Mouse (Mus musculus) lung, embryonic 14.5 days (tissue): ENCODE data around the gene Tnfaip8l2. TPM values are rescaled to one million over a fixed set of nuclear protein-coding genes. Genes with fewer than 3 reads are reported as not detected.
"Not testable (repeated sequence)": the region's sequence is repeated elsewhere in the genome, so short reads cannot be mapped to it uniquely, and the experiment has no call there.

Experiments used
- ATAC-seq: fragments of 200-750 bp; cut with Nextera tagmentation; 2 replicates; pipeline ENCODE4 v1.8.0; 2017; ENCODE audit warnings: mild to moderate bottlenecking, moderate TSS enrichment, moderate library complexity; ENCODE audit not compliant: insufficient read depth
- DNase-seq: peaks from one replicate; pipeline ENCODE4 v3.0.0-alpha.2; 2015
- H3K27ac ChIP-seq: fragments of 300-500 bp; sonication (generic); 2 replicates; pipeline ENCODE4 v1.5.1; 2014; ENCODE audit warnings: low read depth, mild to moderate bottlenecking, moderate library complexity
- H3K27me3 ChIP-seq: fragments of 300-500 bp; sonication (generic); 2 replicates; pipeline ENCODE4 v1.6.1; 2014; ENCODE audit warnings: low read length, control low read depth; ENCODE audit not compliant: insufficient read depth
- H3K36me3 ChIP-seq: fragments of 300-500 bp; sonication (generic); 2 replicates; pipeline ENCODE4 v1.6.1; 2014; ENCODE audit warnings: control low read depth; ENCODE audit not compliant: insufficient read depth
- H3K4me1 ChIP-seq: fragments of 300-500 bp; sonication (generic); 2 replicates; pipeline ENCODE4 v1.6.1; 2014; ENCODE audit warnings: antibody characterized with exemption, control low read depth; ENCODE audit not compliant: insufficient read depth
- H3K4me2 ChIP-seq: fragments of 300-500 bp; sonication (generic); 2 replicates; pipeline ENCODE4 v1.6.1; 2014; ENCODE audit warnings: mild to moderate bottlenecking
- H3K4me3 ChIP-seq: fragments of 300-500 bp; sonication (generic); 2 replicates; pipeline ENCODE4 v1.5.1; 2014; ENCODE audit warnings: low read depth, low read length
- H3K9ac ChIP-seq: fragments of 300-500 bp; sonication (generic); 2 replicates; pipeline ENCODE4 v1.6.1; 2014
- H3K9me3 ChIP-seq: fragments of 300-500 bp; sonication (generic); 2 replicates; pipeline ENCODE4 v1.6.1; 2016; ENCODE audit warnings: low read depth, low read length, control low read depth
- CTCF ChIP-seq: IDR thresholded peaks from 2 replicates; pipeline ENCODE4 v1.5.1; 2016; ENCODE audit warnings: antibody characterized with exemption, low read depth
- WGBS: fragments of 180-500 bp; shearing (Covaris S2); extraction: QIAGEN DNeasy Blood & Tissue Kit; methylation state at CpG from one replicate; pipeline ENCODE4 v1.1.7; 2014; 5-methylcytosine and 5-hydroxymethylcytosine counted together
- polyA plus RNA-seq: library from polyadenylated mRNA; unstranded; fragments of >200 nt; fragmentation: Nextera tagmentation; extraction: Ambion mirVana; gene quantifications from 2 replicates; pipeline ENCODE4 v1.2.1, GENCODE M21; 2014

Gene Tnfaip8l2
- polyA plus RNA-seq, 1 experiment from 2014 or later = 3.2 TPM

- no peak overlapping the region for H3K27ac ChIP-seq
- H3K4me1 ChIP-seq = no peaks in the 10 kb centered on the region
- no peaks in the 10 kb centered on the region for H3K27me3 ChIP-seq
- no peak overlapping the region for H3K9ac ChIP-seq
- no peak overlapping the region for H3K4me3 ChIP-seq
- DNase-seq = no peak
- 93% methylated on average over 2 of the region's 2 CpGs for WGBS
- no peak for ATAC-seq
- no peak for TF ChIP-seq CTCF
- no peak overlapping the region for H3K4me2 ChIP-seq
- H3K9me3 ChIP-seq = no peaks in the 10 kb centered on the region
- peaks cover 80% of the 10 kb centered on the region for H3K36me3 ChIP-seq
Observed at GRCm38 (mm10) chr3:95117751-95118150, 24.4 kb downstream of the Tnfaip8l2 start.

- DNase-seq (no peak), ATAC-seq (no peak)
- Histone ChIP-seq H3K9ac (no peak overlapping the region), H3K9me3 (no peaks in the 10 kb centered on the region), H3K4me2 (peak overlapping the region; percentile 60), H3K27ac (no peak overlapping the region), H3K27me3 (no peaks in the 10 kb centered on the region), H3K4me1 (peaks cover 7% of the 10 kb centered on the region; the same call in 1 of the 2 replicates), H3K36me3 (peaks cover 30% of the 10 kb centered on the region), H3K4me3 (peak overlapping the region; percentile 75; the same call in 1 of the 2 replicates)
- WGBS = 96% methylated on average over 1 of the region's 1 CpGs
- TF ChIP-seq CTCF = no peak
Observed at GRCm38 (mm10) chr3:95112760-95113159, 29.4 kb downstream of the Tnfaip8l2 start.

GRCm38 (mm10) chr3:95110911-95111726, 31.0 kb downstream of the Tnfaip8l2 start, which contains the start of gene Vps72:
Gene Vps72, plus strand, starts transcription at chr3:95111022.
- H3K27ac ChIP-seq = peak within 1 kb of the TSS; percentile 98
- under 1% methylated on average over 54 of the region's 54 CpGs for WGBS
- H3K4me1 ChIP-seq = peaks cover 7% of the 10 kb centered on the region; the same call in 1 of the 2 replicates
- no peaks in the 10 kb centered on the region for H3K27me3 ChIP-seq
- H3K4me2 ChIP-seq = peak within 1 kb of the TSS; percentile 60
- H3K4me3 ChIP-seq = peak within 1 kb of the TSS; percentile 75
- peak; percentile 96 for DNase-seq
- peaks cover 17% of the 10 kb centered on the region for H3K36me3 ChIP-seq
- TF ChIP-seq CTCF = 0 out of 2 replicates have a peak, but pooled peaks have one; percentile 1
- H3K9me3 ChIP-seq = no peaks in the 10 kb centered on the region
- peak within 1 kb of the TSS; percentile 89 for H3K9ac ChIP-seq
- peak; percentile 73 for ATAC-seq

GRCm38 (mm10) chr3:95107898-95108297, 34.3 kb downstream of the Tnfaip8l2 start:
- peak; percentile 61 for DNase-seq
- H3K9ac ChIP-seq = no peak overlapping the region
- no peaks in the 10 kb centered on the region for H3K36me3 ChIP-seq
- no peak overlapping the region for H3K27ac ChIP-seq
- H3K4me2 ChIP-seq = no peak overlapping the region
- TF ChIP-seq CTCF = peak; percentile 27
- H3K4me1 ChIP-seq = peaks cover 7% of the 10 kb centered on the region; the same call in 1 of the 2 replicates
- no peaks in the 10 kb centered on the region for H3K27me3 ChIP-seq
- 60% methylated on average over 2 of the region's 2 CpGs for WGBS
- ATAC-seq = no peak
- H3K9me3 ChIP-seq = no peaks in the 10 kb centered on the region
- no peak overlapping the region for H3K4me3 ChIP-seq

GRCm38 (mm10) chr3:95107308-95107707, 34.9 kb downstream of the Tnfaip8l2 start:
- peak overlapping the region; percentile 74 for H3K4me3 ChIP-seq
- H3K4me1 ChIP-seq, H3K9me3 ChIP-seq, H3K36me3 ChIP-seq, H3K27ac ChIP-seq, H3K27me3 ChIP-seq, H3K9ac ChIP-seq, ATAC-seq, DNase-seq: not testable (repeated sequence)
- peak overlapping the region; percentile 65 for H3K4me2 ChIP-seq

- WGBS = under 1% methylated on average over 51 of the region's 51 CpGs
- peak within 1 kb of the TSS; percentile 80 for H3K27ac ChIP-seq
- peaks cover 2% of the 10 kb centered on the region; the same call in 1 of the 2 replicates for H3K36me3 ChIP-seq
- H3K9ac ChIP-seq = peak within 1 kb of the TSS; percentile 83
- no peaks in the 10 kb centered on the region for H3K9me3 ChIP-seq
- peak; percentile 99 for DNase-seq
- peak within 1 kb of the TSS; percentile 79 for H3K4me2 ChIP-seq
- peak; percentile 89 for ATAC-seq
- TF ChIP-seq CTCF = peak; percentile 33; the same call in 1 of the 2 replicates
- no peaks in the 10 kb centered on the region for H3K27me3 ChIP-seq
- H3K4me1 ChIP-seq = no peaks in the 10 kb centered on the region
- peak within 1 kb of the TSS; percentile 74 for H3K4me3 ChIP-seq
Observed at GRCm38 (mm10) chr3:95106338-95107117, 35.6 kb downstream of the Tnfaip8l2 start, which contains the start of gene Pip5k1a. Gene Pip5k1a, minus strand, starts transcription at chr3:95106930.
